Mouse (Mus musculus) G1E-ER4 (cell line): ENCODE data around the gene Fam181a. TPM values are rescaled to one million over a fixed set of nuclear protein-coding genes. Genes with fewer than 3 reads are reported as not detected.

Experiments
- GATA1 ChIP-seq: IDR thresholded peaks from one replicate; pipeline ENCODE4 v1.8.0; 2012; ENCODE audit warnings: low read length, inconsistent platforms
- polyA plus RNA-seq: library from polyadenylated mRNA; stranded (reverse); fragments of >175 nt; gene quantifications from 2 replicates; pipeline ENCODE4 v1.2.3, GENCODE M21; 2012

Gene Fam181a
- polyA plus RNA-seq, 1 experiment, result not detected

DNA sequence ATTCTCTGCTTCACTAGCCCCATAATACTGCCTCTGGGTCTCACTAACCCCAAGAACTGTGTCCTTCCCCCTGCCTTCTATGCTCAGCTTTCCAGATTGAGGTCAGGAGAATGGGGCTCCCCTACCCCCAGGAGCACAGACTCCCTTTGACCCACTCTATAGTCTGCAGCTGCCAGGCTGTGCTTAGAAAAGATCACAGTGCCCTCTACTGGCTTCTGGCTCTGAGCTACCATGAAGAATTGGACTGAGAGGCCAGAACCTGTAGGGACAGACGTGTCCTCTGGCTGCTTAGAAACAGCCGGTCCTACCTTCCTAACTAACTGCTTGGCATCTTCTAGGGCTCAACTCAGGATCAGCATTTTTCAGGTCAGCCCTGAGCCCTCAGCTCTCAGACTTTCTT, 4.6 kb upstream of the Fam181a start:
- no peak for TF ChIP-seq GATA1

- TF ChIP-seq GATA1, result no peak
These were observed 4.1 kb upstream of the Fam181a start for GRCm38 (mm10) chr12:103306720-103307119.

GRCm38 (mm10) chr12:103311921-103312320, 1.1 kb downstream of the Fam181a start:
- TF ChIP-seq GATA1, result no peak

DNA sequence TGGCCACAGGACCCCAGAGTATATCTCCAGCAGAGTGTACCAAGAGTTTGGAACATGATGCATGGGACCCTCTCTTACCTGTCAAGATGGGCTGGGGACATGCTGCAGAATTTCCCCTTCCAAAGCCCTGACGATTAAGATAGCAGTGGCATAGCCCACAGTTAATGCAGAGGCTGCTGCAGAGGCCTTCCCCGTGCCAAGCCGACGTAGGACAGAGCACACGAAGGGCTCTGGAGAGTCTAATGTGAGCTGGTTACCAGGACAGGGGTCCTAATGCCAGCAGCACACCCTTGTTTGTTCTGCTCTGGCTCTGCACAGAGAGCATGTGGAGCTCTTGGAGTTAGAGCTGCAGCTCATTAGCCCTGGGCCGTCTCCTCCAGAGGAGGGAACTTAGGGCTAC, 2.5 kb downstream of the Fam181a start:
- TF ChIP-seq GATA1, result no peak

GRCm38 (mm10) chr12:103313871-103314639, 3.3 kb downstream of the Fam181a start:
- no peak for TF ChIP-seq GATA1

DNA sequence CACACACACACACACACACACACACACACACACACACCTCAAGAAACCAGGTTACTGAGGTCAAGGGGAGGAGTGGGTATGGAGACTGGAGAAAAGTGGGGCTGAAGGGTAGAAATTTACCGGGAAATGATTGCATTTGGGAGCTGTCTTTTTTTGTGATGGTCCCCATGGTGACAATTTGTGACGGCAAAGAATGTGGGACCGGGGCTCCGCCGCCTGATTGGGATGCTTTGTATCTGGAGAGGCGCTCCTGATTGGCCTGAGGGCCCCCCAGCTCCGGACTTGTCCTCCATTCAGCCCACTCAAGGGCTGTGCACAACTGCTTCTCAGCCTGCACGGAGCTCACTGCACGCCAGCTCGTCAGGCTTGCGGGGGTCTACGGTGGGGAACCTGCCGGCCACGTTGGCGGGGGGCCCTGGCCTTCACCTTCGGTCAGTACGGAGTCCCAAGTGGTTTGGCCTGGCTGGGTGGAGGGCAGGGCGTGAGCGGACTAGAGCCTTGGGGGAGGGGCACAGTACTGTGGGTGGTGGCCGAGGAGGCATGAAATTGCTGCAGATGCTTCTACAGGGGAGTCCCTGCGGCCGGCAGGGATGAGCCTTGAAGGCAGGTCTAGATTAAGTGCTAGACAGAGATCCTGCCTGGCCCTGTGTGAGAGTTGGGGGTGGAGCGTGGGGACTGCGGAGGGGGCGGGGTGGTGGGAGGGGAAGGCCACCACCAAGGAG, 4.0 kb downstream of the Fam181a start:
- no peak for TF ChIP-seq GATA1

GRCm38 (mm10) chr12:103315831-103316545, 5.2 kb downstream of the Fam181a start:
- no peak for TF ChIP-seq GATA1

DNA sequence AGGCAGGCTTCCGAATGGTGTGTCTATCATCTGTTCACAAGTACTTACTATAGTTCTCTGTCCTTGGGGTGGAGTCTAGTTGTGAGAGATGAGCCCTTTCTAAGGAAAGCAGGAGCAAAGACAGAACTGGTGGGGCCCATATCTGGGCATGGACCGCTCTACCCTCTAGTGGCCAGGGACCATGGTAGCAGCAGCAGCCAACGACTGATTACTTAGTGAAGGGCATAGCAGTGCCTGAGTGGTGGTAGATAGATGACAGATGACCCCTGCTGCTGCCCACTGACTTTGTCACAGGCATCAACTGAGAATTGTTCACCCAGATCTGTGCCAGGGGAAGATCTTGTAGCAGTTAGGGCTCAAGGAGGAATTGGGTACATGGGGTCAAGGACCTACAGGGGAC, 12.0 kb downstream of the Fam181a start:
- TF ChIP-seq GATA1, result no peak

DNA sequence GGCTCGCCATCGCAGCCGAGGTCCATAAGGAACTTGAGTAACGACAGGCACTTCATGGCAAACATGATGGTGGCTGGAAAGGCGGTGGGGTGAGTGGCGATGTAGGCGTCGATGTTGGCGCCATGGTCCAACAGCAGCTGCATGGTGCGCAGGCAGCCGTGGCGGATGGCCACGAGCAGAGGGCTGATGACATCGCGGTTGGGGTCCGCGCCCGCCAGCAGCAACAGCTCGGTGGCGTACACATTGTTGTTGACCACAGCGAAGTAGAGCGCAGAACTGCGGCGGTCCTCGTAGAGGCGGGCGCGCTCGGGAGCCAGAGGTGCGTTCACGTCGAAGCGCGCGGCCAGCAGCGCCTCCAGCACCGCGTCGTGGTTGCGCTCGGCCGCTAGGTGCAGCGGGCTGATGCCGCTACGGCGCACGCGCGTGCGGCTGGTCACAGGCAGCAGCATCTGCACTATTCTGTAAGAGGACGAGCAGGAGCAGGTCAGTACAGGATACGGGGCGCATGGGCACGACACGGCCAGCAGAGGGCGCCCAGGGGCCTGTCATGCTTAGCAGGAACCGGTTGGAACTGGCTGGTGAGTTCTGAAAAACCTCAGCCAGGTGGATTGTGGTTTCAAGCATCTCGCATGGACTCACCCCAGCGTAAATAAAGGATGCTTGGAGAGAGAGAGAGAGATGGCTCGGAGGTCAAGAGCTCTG, 14.5 kb downstream of the Fam181a start:
- no peak for TF ChIP-seq GATA1

DNA sequence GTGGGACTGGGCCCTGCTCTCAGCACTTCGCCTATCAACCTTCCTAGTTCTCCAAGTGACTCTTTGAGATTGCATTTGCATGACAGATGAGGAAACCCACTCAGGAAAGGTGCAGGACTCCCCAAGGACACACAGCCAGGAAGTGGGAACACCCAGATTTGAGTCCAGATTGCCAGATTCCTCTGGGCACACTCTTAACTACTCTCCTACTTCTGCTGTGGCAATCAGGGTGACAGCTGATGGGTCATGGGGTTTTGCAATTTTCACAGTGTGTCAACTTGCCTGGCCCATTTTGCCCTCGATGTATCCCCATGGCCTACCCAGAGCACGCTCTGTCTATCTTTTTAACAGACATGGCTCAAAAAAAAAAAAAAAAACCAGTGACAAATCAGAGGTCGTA, 15.8 kb downstream of the Fam181a start:
- TF ChIP-seq GATA1, result no peak

- no peak for TF ChIP-seq GATA1
These were observed 16.3 kb downstream of the Fam181a start for GRCm38 (mm10) chr12:103327107-103327506.

DNA sequence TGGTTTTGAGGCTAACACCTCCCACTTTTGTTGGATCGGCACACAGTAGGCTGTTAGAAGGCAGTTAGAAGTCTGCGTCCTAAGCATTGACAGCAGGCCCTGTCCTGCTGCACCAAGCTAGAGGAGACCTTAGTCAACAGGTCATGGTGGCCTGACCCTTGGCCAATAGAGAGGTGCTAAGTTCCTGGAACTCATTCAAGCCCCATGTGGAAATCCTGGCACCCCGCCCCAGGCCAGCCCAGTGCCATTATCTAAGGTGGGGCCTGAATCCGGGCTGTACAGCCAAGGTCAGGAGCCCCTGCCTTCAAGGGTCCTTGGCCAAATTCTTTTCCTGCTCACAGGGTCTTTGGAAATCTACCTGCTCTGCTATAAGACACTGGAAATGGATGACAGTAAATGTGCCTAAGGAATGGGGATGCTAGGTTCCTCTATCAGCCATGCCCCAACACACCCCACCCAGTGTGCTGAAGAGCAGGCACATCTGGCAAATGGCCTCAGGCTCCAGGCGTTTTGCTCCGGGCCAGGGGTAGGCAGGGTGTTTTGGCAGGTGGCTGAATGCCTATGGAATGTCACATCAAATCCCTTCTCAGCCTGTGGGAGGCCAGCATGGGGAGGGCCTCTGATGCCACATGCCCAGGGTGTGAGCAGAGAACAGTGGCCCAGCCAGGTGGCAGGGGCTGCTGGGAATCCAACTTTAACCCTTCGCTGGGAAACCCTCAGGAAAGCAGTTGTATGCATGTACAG, 17.8 kb downstream of the Fam181a start:
- TF ChIP-seq GATA1, result no peak

DNA sequence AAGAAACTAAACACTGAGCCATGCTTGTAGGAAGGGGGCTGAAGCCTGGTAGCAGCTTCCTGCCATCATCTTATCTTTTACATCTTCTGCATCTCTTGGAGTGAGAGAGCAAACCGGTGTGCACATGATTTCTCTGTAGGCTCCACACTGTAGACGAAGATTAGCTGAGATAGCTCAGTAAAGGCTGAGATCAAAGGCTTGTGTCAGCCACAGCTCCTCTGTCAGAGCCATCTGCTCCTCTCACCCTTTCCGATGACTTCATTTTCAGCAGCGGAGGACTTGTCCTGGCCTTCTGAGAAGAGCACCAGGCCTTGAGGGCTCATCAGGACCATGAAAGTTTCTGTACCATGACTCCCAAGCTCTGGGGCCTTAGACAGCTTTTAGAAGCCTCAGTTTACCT, 20.7 kb downstream of the Fam181a start:
- no peak for TF ChIP-seq GATA1

DNA sequence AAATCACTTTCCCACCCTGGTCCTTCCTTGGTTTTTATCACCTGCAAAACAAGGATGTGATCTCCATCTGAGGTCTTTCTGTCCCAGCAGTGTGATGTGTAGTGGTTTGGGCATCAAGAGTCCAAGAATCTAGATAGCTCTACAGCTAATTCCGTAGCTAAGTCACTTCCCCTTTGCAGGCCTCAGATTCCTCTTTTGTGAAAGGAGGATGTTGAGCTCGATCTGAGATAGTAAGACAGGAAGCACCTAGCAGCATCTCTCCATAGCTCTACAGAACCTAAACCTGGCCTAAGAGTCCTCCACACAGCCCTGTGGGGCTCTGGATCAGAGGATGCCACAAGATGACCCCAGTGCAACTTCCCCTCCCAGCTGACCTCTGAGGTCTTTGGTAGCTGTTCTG, 22.1 kb downstream of the Fam181a start:
- TF ChIP-seq GATA1, result no peak

DNA sequence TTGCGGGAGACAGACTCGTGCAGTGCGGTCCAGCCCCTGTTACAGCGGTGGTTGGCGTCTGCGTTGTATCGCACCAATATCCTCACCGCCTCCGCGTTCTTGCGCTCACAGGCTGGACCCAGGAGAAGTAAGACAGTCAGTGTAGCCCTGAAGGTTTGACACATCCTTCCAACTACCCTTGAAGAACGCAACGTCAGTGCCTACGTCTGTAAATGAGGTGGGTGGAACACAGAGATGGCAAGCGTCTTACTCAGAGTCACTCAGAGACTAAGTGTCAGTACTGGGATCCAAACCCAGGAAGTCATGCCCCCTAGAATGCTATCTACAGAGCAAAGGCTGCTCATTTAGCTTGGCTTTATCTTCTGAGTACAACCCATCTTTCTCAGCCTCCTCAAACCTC, 22.7 kb downstream of the Fam181a start:
- TF ChIP-seq GATA1, result no peak
